Mouse (Mus musculus): Measurements from ENCODE around the gene Inka2. TPM values are rescaled to one million over a fixed set of nuclear protein-coding genes. Genes with fewer than 3 reads are reported as not detected.

Inka2 gene
- polyA plus RNA-seq, 1 experiment from 2014 or later = 4.6 TPM

- WGBS = 78% methylated on average over 6 of the region's 6 CpGs
Measured at GRCm38 (mm10) chr3:105757323-105758083, 53.1 kb downstream of the Inka2 start.

GRCm38 (mm10) chr3:105758098-105758497, 53.7 kb downstream of the Inka2 start:
- no peak overlapping the region for H3K9ac ChIP-seq
- H3K4me1 ChIP-seq (replicated peaks; ENCODE audit: control insufficient read depth, insufficient read depth, low read length) = 0 out of 2 replicates have a peak, but pooled peaks cover 6% of the 10 kb centered on the region
- H3K4me3 ChIP-seq (replicated peaks; ENCODE audit: low read length) = no peak overlapping the region
- H3K36me3 ChIP-seq (replicated peaks; ENCODE audit: control insufficient read depth, insufficient read depth) = no peaks in the 10 kb centered on the region
- no peak for ATAC-seq (ENCODE audit: low FRiP score)
- DNase-seq (ENCODE audit: low spot score) = no peak
- no peak overlapping the region for H3K4me2 ChIP-seq (replicated peaks)
- H3K27ac ChIP-seq = no peak overlapping the region
- no peaks in the 10 kb centered on the region for H3K9me3 ChIP-seq (ENCODE audit: control insufficient read depth, low read length)
- H3K27me3 ChIP-seq (ENCODE audit: control insufficient read depth, insufficient read depth, low read length) = no peaks in the 10 kb centered on the region

More at GRCm38 (mm10) chr3:105757323-105758083, 53.1 kb downstream of the Inka2 start:
- no peak overlapping the region for H3K9ac ChIP-seq
- ATAC-seq (ENCODE audit: low FRiP score) (no peak), DNase-seq (ENCODE audit: low spot score) (no peak)
- no peaks in the 10 kb centered on the region for H3K36me3 ChIP-seq (replicated peaks; ENCODE audit: control insufficient read depth, insufficient read depth)
- no peak overlapping the region for H3K4me2 ChIP-seq (replicated peaks)
- no peaks in the 10 kb centered on the region for H3K27me3 ChIP-seq (ENCODE audit: control insufficient read depth, insufficient read depth, low read length)
- H3K27ac ChIP-seq = no peak overlapping the region
- H3K4me1 ChIP-seq (replicated peaks; ENCODE audit: control insufficient read depth, insufficient read depth, low read length) = 0 out of 2 replicates have a peak, but pooled peaks cover 6% of the 10 kb centered on the region
- H3K4me3 ChIP-seq (replicated peaks; ENCODE audit: low read length) = no peak overlapping the region
- no peaks in the 10 kb centered on the region for H3K9me3 ChIP-seq (ENCODE audit: control insufficient read depth, low read length)

- ATAC-seq (ENCODE audit: low FRiP score) (no peak), DNase-seq (ENCODE audit: low spot score) (no peak)
- Histone ChIP-seq H3K9ac (no peak overlapping the region), H3K36me3 (replicated peaks; ENCODE audit: control insufficient read depth, insufficient read depth) (no peaks in the 10 kb centered on the region), H3K4me2 (replicated peaks) (no peak overlapping the region), H3K9me3 (ENCODE audit: control insufficient read depth, low read length) (no peaks in the 10 kb centered on the region), H3K27ac (no peak overlapping the region), H3K4me3 (replicated peaks; ENCODE audit: low read length) (no peak overlapping the region), H3K4me1 (replicated peaks; ENCODE audit: control insufficient read depth, insufficient read depth, low read length) (0 out of 2 replicates have a peak, but pooled peaks cover 6% of the 10 kb centered on the region), H3K27me3 (ENCODE audit: control insufficient read depth, insufficient read depth, low read length) (no peaks in the 10 kb centered on the region)
- 95% methylated on average over 4 of the region's 4 CpGs for WGBS
Measured at GRCm38 (mm10) chr3:105758658-105759057, 54.3 kb downstream of the Inka2 start.

GRCm38 (mm10) chr3:105760063-105760462, 55.7 kb downstream of the Inka2 start:
- Histone ChIP-seq H3K27ac (no peak overlapping the region), H3K4me1 (replicated peaks; ENCODE audit: control insufficient read depth, insufficient read depth, low read length) (0 out of 2 replicates have a peak, but pooled peaks cover 6% of the 10 kb centered on the region), H3K9ac (no peak overlapping the region), H3K4me2 (replicated peaks) (no peak overlapping the region), H3K4me3 (replicated peaks; ENCODE audit: low read length) (no peak overlapping the region), H3K27me3 (ENCODE audit: control insufficient read depth, insufficient read depth, low read length) (no peaks in the 10 kb centered on the region), H3K36me3 (replicated peaks; ENCODE audit: control insufficient read depth, insufficient read depth) (no peaks in the 10 kb centered on the region), H3K9me3 (ENCODE audit: control insufficient read depth, low read length) (no peaks in the 10 kb centered on the region)
- 94% methylated on average over 3 of the region's 3 CpGs for WGBS
- DNase-seq (ENCODE audit: low spot score) = no peak
- no peak for ATAC-seq (ENCODE audit: low FRiP score)

GRCm38 (mm10) chr3:105763132-105763851, 58.9 kb downstream of the Inka2 start:
- Histone ChIP-seq H3K4me2 (replicated peaks) (no peak overlapping the region), H3K9me3 (ENCODE audit: control insufficient read depth, low read length) (no peaks in the 10 kb centered on the region), H3K36me3 (replicated peaks; ENCODE audit: control insufficient read depth, insufficient read depth) (no peaks in the 10 kb centered on the region), H3K4me1 (replicated peaks; ENCODE audit: control insufficient read depth, insufficient read depth, low read length) (no peaks in the 10 kb centered on the region), H3K27ac (no peak overlapping the region), H3K27me3 (ENCODE audit: control insufficient read depth, insufficient read depth, low read length) (no peaks in the 10 kb centered on the region), H3K4me3 (replicated peaks; ENCODE audit: low read length) (no peak overlapping the region), H3K9ac (no peak overlapping the region)
- ATAC-seq (ENCODE audit: low FRiP score) = no peak
- no peak for DNase-seq (ENCODE audit: low spot score)
- 73% methylated on average over 4 of the region's 4 CpGs for WGBS

- Histone ChIP-seq H3K4me3 (replicated peaks; ENCODE audit: low read length) (no peak overlapping the region), H3K4me1 (replicated peaks; ENCODE audit: control insufficient read depth, insufficient read depth, low read length) (no peaks in the 10 kb centered on the region), H3K36me3 (replicated peaks; ENCODE audit: control insufficient read depth, insufficient read depth) (no peaks in the 10 kb centered on the region), H3K27me3 (ENCODE audit: control insufficient read depth, insufficient read depth, low read length) (no peaks in the 10 kb centered on the region), H3K27ac (no peak overlapping the region), H3K9me3 (ENCODE audit: control insufficient read depth, low read length) (no peaks in the 10 kb centered on the region), H3K4me2 (replicated peaks) (no peak overlapping the region), H3K9ac (no peak overlapping the region)
- WGBS = 87% methylated on average over 6 of the region's 6 CpGs
- ATAC-seq (ENCODE audit: low FRiP score) = no peak
- no peak for DNase-seq (ENCODE audit: low spot score)
Measured at GRCm38 (mm10) chr3:105768529-105768928, 64.1 kb downstream of the Inka2 start.

GRCm38 (mm10) chr3:105769380-105769779, 65.0 kb downstream of the Inka2 start:
- H3K9ac ChIP-seq = no peak overlapping the region
- no peaks in the 10 kb centered on the region for H3K9me3 ChIP-seq (ENCODE audit: control insufficient read depth, low read length)
- H3K4me2 ChIP-seq (replicated peaks) = no peak overlapping the region
- 90% methylated on average over 2 of the region's 2 CpGs for WGBS
- no peaks in the 10 kb centered on the region for H3K27me3 ChIP-seq (ENCODE audit: control insufficient read depth, insufficient read depth, low read length)
- ATAC-seq (ENCODE audit: low FRiP score) (no peak), DNase-seq (ENCODE audit: low spot score) (no peak)
- no peaks in the 10 kb centered on the region for H3K36me3 ChIP-seq (replicated peaks; ENCODE audit: control insufficient read depth, insufficient read depth)
- no peaks in the 10 kb centered on the region for H3K4me1 ChIP-seq (replicated peaks; ENCODE audit: control insufficient read depth, insufficient read depth, low read length)
- no peak overlapping the region for H3K4me3 ChIP-seq (replicated peaks; ENCODE audit: low read length)
- no peak overlapping the region for H3K27ac ChIP-seq

Other genes starting within 250 kb of the Inka2 start
- gene Ddx20, start 17.0 kb upstream of the Inka2 start, polyA plus RNA-seq (2014; fragmentation: Nextera tagmentation; extraction: Ambion mirVana) = 21.6 and 23.1 TPM in 2 replicates
- gene Rap1a, start 96.7 kb downstream of the Inka2 start, polyA plus RNA-seq (2014; fragmentation: Nextera tagmentation; extraction: Ambion mirVana) = 67.8 and 68.5 TPM in 2 replicates
- gene Adora3, start 166.3 kb downstream of the Inka2 start, polyA plus RNA-seq (2014; fragmentation: Nextera tagmentation; extraction: Ambion mirVana) = 0.27 TPM in 1 of 2 replicates, not detected in the other
- gene Tmigd3, start 166.3 kb downstream of the Inka2 start, polyA plus RNA-seq (2014; fragmentation: Nextera tagmentation; extraction: Ambion mirVana) = not detected in 2 replicates
- gene I830077J02Rik, start 228.1 kb downstream of the Inka2 start, polyA plus RNA-seq (2014; fragmentation: Nextera tagmentation; extraction: Ambion mirVana) = 0.17 and 0.46 TPM in 2 replicates

All from hindbrain, embryonic 14.5 days (tissue).